Mouse (Mus musculus): ENCODE measurements at regions not wholly inside any gene's neighbourhood (a gene's known extent, or its start where the extent isn't known, plus 50 kb on each side); places are given as distances from the start of the nearest gene placed in this dataset.

DNA sequence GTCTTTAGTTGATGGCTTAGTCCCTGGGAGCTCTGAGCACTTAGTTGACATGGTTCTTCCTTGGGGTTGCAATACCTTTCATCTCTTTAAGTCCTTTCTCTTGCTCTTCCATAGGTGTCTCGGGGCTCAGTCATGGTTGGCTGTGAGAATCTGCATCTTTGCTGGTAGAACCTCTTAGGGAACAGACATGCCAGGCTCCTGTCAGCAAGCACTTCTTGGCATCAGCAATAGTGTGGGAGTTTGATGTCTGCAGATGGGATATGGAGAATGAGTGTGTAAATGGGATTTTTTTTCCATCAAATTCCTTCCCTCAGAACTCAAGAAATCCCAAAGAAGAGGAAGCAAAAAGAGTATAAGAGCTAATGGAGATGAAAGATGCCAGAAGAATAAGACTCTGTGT is 1975.9 kb upstream of the Gm12353 start:
- no peak for TF ChIP-seq CTCF (IDR thresholded peaks at IDR 0.05; ENCODE audit: extremely low read depth, insufficient read depth, low read length)
- no peak for TF ChIP-seq POLR2A (IDR thresholded peaks at IDR 0.05; ENCODE audit: extremely low read depth, insufficient read depth, low read length)

Measured in cortical plate, adult 2 months (tissue).